Mouse (Mus musculus) megakaryocyte, embryonic 14.5 days (primary cell): Measurements from ENCODE around the gene Pym1.

Experiments
- FLI1 ChIP-seq: IDR thresholded peaks from 2 replicates; pipeline ENCODE4 v1.6.1; 2012; ENCODE audit warnings: low read length, inconsistent platforms, mixed read lengths
- GATA1 ChIP-seq: IDR thresholded peaks from 3 replicates; pipeline ENCODE4 v1.6.1; 2012; ENCODE audit warnings: mixed read lengths, low read length, inconsistent platforms, borderline replicate concordance

DNA sequence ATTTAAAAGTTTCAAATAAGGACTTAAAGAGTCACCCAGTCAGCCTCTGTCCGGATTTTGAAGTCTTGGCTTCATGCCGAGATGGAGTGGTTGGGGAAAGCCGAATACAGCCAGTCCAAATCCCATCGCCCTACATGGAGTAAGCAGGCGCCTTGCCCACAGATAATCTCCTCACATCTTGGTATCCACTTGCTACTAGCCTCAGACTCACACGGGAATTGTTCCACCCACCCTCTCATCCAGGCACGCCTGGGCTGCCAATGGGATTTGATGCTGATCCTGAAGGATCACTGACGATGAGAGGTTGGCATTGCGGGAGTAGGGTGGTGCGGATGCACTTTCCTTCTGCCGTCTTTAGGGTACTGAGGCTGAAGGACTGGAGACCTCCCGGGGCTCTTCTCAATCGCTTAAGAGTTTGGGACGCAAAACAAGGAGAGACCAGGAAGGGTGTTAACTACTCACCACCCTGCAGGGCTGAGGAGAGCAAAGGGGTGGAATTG lies 56.1 kb downstream of the Pym1 start, which contains the start of gene Dnajc14:
- TF ChIP-seq FLI1 (no peak), GATA1 (no peak)
